Mouse (Mus musculus) lung, postnatal 0 days (tissue): Measurements from ENCODE around the gene Mef2d.

ENCODE experiments used
- CTCF ChIP-seq: IDR thresholded peaks from 2 replicates; pipeline ENCODE4 v1.5.1; 2016; ENCODE audit warnings: antibody characterized with exemption, mild to moderate bottlenecking
- EP300 ChIP-seq: IDR thresholded peaks from 2 replicates; pipeline ENCODE4 v1.6.1; 2016; ENCODE audit warnings: antibody characterized with exemption, mild to moderate bottlenecking, control low read depth

DNA sequence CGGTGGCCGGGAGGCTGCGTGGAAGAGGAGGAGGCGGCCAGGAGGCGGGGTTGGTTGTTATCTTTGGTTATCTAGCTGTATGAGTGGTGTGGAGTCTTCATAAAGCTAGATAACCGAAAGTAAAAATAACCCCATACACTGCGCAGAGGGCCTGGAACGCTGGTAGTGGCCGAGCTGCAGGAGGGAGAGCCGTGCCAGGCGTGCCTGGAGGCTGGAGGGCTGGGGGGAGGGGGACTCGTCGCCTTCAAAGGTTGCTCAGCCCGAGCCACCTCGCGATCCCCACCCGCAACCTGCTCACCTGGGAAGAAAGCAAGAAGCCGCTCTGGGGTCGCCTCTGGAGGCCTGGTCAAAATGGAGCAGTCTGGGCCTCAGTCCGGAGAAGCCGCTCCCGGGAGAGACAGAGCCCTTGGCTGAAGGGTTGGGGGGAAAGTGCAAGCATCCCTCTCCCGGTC, 73.4 kb downstream of the Mef2d start:
- TF ChIP-seq CTCF (no peak), EP300 (no peak)
